Mouse (Mus musculus): Measurements from ENCODE around the gene Slc35b2. TPM values are rescaled to one million over a fixed set of nuclear protein-coding genes. Genes with fewer than 3 reads are reported as not detected.

Gene Slc35b2
- polyA plus RNA-seq, 1 experiment from 2014 or later, result 92.4 TPM

DNA sequence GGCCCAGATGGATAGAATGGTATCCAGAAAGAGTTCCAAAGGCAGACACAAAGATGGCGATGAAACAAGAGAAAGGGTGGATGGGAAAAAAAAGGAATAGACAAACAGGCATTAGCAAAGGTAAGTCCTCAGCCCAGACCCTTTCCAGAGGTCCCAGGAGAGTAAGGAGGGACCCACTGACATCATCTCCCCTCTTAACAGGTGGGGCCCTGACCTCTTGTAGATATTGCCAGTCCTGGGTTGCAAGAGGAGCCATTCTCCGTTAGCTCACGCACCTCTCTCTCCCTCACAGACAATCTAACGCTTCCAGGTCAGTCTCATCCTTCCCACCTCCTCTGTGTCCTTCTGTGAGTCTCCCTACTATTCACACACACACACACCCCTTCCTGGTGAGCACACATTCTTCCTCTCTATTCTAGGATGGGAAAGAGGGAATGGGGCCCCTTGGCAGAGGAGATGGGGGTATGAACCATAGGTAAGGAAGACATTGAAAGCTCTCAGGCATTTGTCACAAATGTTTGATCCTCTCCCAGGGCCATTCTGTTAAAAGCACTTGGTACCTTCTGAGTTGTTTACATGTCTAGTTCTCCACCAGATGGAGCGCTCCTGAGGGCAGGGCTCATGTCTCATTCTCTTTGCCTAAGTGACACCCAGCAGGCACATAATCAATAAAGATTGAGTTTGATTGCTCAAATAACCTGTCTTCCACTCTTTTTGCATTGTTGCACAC lies 16.0 kb upstream of the Slc35b2 start:
- Histone ChIP-seq H3K27ac (no peak overlapping the region), H3K4me1 (peaks cover 62% of the 10 kb centered on the region), H3K4me3 (no peak overlapping the region), H3K9me3 (replicated peaks) (no peaks in the 10 kb centered on the region), H3K27me3 (peaks cover 57% of the 10 kb centered on the region), H3K4me2 (replicated peaks) (peak overlapping the region; percentile 71), H3K36me3 (peaks cover 20% of the 10 kb centered on the region), H3K9ac (no peak overlapping the region)
- WGBS, result 78% methylated on average over 5 of the region's 5 CpGs
- ATAC-seq (ENCODE audit: low FRiP score), result no peak

- peak overlapping the region; percentile 71 for H3K4me2 ChIP-seq (replicated peaks)
- H3K27me3 ChIP-seq, result peaks cover 45% of the 10 kb centered on the region
- H3K9ac ChIP-seq, result peak overlapping the region; percentile 97
- peaks cover 20% of the 10 kb centered on the region for H3K36me3 ChIP-seq
- peaks cover 59% of the 10 kb centered on the region for H3K4me1 ChIP-seq
- 3% methylated on average over 58 of the region's 68 CpGs for WGBS
- H3K27ac ChIP-seq, result peak overlapping the region; percentile 96
- peak overlapping the region; percentile 94 for H3K4me3 ChIP-seq
- no peaks in the 10 kb centered on the region for H3K9me3 ChIP-seq (replicated peaks)
- ATAC-seq (ENCODE audit: low FRiP score), result peak; percentile 66
Observed at GRCm38 (mm10) chr17:45548541-45549512, 14.8 kb upstream of the Slc35b2 start.

- peaks cover 41% of the 10 kb centered on the region for H3K27me3 ChIP-seq
Observed at GRCm38 (mm10) chr17:45549617-45550181, 14.0 kb upstream of the Slc35b2 start, which contains the start of gene Tmem151b. Tmem151b (minus strand) TSS chr17:45549677.

DNA sequence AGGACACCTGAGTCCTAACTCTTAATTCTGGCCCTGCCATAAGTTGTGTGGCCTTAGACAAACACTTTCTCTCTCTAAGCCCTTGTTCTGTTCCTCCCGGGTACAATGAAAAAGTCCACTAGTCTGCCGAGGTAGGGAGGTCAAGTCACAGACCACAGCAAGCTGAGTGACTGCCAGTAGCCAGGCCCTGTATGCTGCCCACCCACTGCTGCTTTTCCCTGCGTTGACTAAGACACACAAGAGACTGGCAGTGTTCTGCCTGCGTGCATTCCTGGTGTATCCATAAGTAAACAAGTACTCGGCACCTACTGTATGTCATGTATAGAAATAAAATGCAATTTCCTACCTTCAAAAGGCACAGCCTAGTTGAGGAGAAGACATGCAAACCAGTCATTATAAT lies 13.4 kb upstream of the Slc35b2 start:
- ATAC-seq (ENCODE audit: low FRiP score), result no peak
- no peak overlapping the region for H3K27ac ChIP-seq

More at GRCm38 (mm10) chr17:45549617-45550181, 14.0 kb upstream of the Slc35b2 start, which contains the start of gene Tmem151b:
- ATAC-seq (ENCODE audit: low FRiP score), result peak; percentile 34
- peak within 1 kb of the TSS; percentile 97 for H3K9ac ChIP-seq
- H3K27ac ChIP-seq, result peak within 1 kb of the TSS; percentile 96
- H3K4me3 ChIP-seq, result peak within 1 kb of the TSS; percentile 94
- peaks cover 16% of the 10 kb centered on the region for H3K36me3 ChIP-seq
- no peaks in the 10 kb centered on the region for H3K9me3 ChIP-seq (replicated peaks)
- H3K4me2 ChIP-seq (replicated peaks), result peak within 1 kb of the TSS; percentile 71
- 0% methylated on average over 12 of the region's 29 CpGs for WGBS
- H3K4me1 ChIP-seq, result peaks cover 50% of the 10 kb centered on the region

GRCm38 (mm10) chr17:45551249-45551796 lies 12.4 kb upstream of the Slc35b2 start:
- H3K4me1 ChIP-seq, result peaks cover 40% of the 10 kb centered on the region
- 39% methylated on average over 7 of the region's 7 CpGs for WGBS
- no peak overlapping the region for H3K4me2 ChIP-seq (replicated peaks)
- no peak overlapping the region for H3K4me3 ChIP-seq
- no peaks in the 10 kb centered on the region for H3K9me3 ChIP-seq (replicated peaks)
- no peak overlapping the region for H3K27ac ChIP-seq
- 0 out of 2 replicates have a peak overlapping the region, but pooled peaks have one; percentile 24 for H3K9ac ChIP-seq
- H3K27me3 ChIP-seq, result peaks cover 27% of the 10 kb centered on the region
- H3K36me3 ChIP-seq, result peaks cover 7% of the 10 kb centered on the region; the same call in 1 of the 2 replicates
- no peak for ATAC-seq (ENCODE audit: low FRiP score)

More for the DNA sequence above, 13.4 kb upstream of the Slc35b2 start:
- Histone ChIP-seq H3K9me3 (replicated peaks) (no peaks in the 10 kb centered on the region), H3K4me1 (peaks cover 45% of the 10 kb centered on the region), H3K36me3 (peaks cover 11% of the 10 kb centered on the region), H3K27me3 (peaks cover 35% of the 10 kb centered on the region), H3K9ac (peak overlapping the region; percentile 97; the same call in 1 of the 2 replicates), H3K4me3 (0 out of 2 replicates have a peak overlapping the region, but pooled peaks have one; percentile 94), H3K4me2 (replicated peaks) (peak overlapping the region; percentile 71)
- 28% methylated on average over 5 of the region's 5 CpGs for WGBS

DNA sequence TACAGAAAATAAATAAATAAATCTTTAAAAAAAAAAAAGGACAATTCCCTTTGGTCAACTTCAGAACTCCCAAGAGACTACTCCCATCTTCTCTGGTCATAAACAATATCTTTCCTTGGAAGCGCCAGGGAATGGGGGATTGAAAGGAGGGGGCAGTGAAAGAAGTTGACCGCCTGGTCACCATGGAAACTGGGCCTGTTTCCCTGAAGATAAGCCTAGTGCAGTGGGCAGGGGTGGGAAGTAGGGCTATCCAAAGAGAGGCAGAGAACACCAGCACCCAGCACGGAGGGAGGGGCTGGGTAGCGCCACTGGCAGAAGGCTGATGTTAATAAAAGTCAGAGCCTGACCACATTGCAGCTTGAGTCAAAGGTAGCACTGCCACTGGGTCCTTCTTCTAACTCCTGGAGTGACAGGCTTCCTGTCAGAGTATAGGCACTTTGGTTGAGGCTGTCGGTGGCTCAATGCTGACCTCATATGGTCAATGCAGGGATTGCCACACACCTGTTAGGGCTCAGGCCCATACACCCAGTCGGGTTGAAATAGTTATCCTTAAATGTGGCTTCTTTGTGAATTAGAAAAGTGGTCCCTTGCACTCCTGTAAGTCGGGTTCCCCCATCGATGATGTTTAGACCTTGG lies 11.7 kb upstream of the Slc35b2 start:
- Histone ChIP-seq H3K4me3 (no peak overlapping the region), H3K27me3 (peaks cover 25% of the 10 kb centered on the region), H3K27ac (no peak overlapping the region), H3K36me3 (0 out of 2 replicates have a peak, but pooled peaks cover 1% of the 10 kb centered on the region), H3K4me2 (replicated peaks) (no peak overlapping the region), H3K9ac (no peak overlapping the region), H3K4me1 (peaks cover 41% of the 10 kb centered on the region), H3K9me3 (replicated peaks) (no peaks in the 10 kb centered on the region)
- ATAC-seq (ENCODE audit: low FRiP score), result no peak
- WGBS, result 4% methylated on average over 8 of the region's 8 CpGs

- no peak overlapping the region for H3K27ac ChIP-seq
- no peak overlapping the region for H3K4me3 ChIP-seq
- H3K9me3 ChIP-seq (replicated peaks), result no peaks in the 10 kb centered on the region
- H3K9ac ChIP-seq, result no peak overlapping the region
- ATAC-seq (ENCODE audit: low FRiP score), result no peak
- H3K27me3 ChIP-seq, result peaks cover 17% of the 10 kb centered on the region
- no peak overlapping the region for H3K4me2 ChIP-seq (replicated peaks)
- H3K36me3 ChIP-seq, result no peaks in the 10 kb centered on the region
- peaks cover 42% of the 10 kb centered on the region for H3K4me1 ChIP-seq
- WGBS, result 91% methylated on average over 3 of the region's 3 CpGs
Observed at GRCm38 (mm10) chr17:45553065-45553464, 10.6 kb upstream of the Slc35b2 start.

GRCm38 (mm10) chr17:45554420-45554819 lies 9.3 kb upstream of the Slc35b2 start:
- Histone ChIP-seq H3K27me3 (peaks cover 14% of the 10 kb centered on the region), H3K4me2 (replicated peaks) (no peak overlapping the region), H3K9me3 (replicated peaks) (no peaks in the 10 kb centered on the region), H3K27ac (no peak overlapping the region), H3K4me1 (peaks cover 36% of the 10 kb centered on the region), H3K4me3 (no peak overlapping the region), H3K9ac (no peak overlapping the region), H3K36me3 (no peaks in the 10 kb centered on the region)
- WGBS, result 57% methylated on average over 1 of the region's 1 CpGs
- no peak for ATAC-seq (ENCODE audit: low FRiP score)

DNA sequence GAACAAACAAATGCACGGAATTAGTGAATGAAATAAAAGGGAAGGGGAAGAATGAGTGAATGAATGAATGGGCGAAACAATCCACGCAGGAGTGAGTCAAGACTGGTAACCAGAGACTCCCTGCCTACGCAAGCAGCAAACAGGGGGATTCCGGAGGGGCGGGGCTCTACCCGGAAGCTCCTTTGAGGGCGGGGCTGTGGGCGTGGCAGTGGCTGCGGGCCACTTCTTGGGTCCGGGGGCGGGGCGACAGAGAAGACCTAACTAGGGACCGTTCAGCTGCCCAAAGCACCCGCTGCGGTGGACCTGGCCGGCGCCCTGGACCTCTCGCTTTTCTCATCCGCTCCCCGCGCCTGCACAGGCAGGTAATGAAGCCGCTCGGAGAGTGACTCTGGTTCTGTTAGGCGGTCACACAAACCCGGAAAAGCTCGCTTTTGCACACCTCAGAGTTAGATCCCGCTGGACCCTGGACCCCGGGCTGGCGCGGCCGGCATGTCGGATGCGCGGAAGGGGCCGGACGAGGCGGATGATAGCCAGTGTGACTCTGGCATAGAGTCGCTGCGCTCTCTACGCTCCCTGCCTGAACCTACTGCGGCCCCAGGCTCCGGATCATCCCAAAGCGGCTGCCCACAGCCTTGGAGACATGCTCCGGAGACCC lies 8.1 kb upstream of the Slc35b2 start, which contains the start of gene Nfkbie:
TSS of gene Nfkbie (plus strand) at position 252 of the 655 bp plus-strand sequence.
- Histone ChIP-seq H3K9ac (peak within 1 kb of the TSS; percentile 78), H3K27me3 (peaks cover 14% of the 10 kb centered on the region), H3K36me3 (no peaks in the 10 kb centered on the region), H3K27ac (0 out of 2 replicates have a peak within 1 kb of the TSS, but pooled peaks have one; percentile 12), H3K4me2 (replicated peaks) (peak within 1 kb of the TSS; percentile 96), H3K4me1 (peaks cover 26% of the 10 kb centered on the region), H3K9me3 (replicated peaks) (no peaks in the 10 kb centered on the region), H3K4me3 (peak within 1 kb of the TSS; percentile 65)
- under 1% methylated on average over 45 of the region's 45 CpGs for WGBS
- peak; percentile 66 for ATAC-seq (ENCODE audit: low FRiP score)

DNA sequence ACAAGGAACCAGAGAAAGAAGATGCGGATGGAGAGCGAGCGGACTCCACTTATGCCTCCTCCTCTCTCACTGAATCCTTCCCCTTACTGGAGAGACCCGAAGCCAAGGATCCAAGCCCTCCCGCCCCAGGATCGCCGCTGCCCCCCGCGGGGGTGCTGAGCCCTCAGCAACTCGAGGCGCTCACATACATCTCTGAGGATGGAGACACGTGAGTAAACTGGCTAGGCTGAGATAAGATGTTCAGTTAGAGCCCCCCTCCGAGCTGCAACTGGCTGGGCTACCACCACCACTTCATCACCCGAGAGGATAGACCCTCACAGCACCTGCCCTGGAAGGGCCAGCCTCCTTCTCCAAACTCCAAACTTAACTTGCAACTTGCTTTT lies 7.6 kb upstream of the Slc35b2 start:
- Histone ChIP-seq H3K4me1 (peaks cover 25% of the 10 kb centered on the region), H3K4me2 (replicated peaks) (peak overlapping the region; percentile 96), H3K9me3 (replicated peaks) (no peaks in the 10 kb centered on the region), H3K4me3 (peak overlapping the region; percentile 65), H3K9ac (peak overlapping the region; percentile 78), H3K27me3 (peaks cover 14% of the 10 kb centered on the region), H3K36me3 (no peaks in the 10 kb centered on the region), H3K27ac (0 out of 2 replicates have a peak overlapping the region, but pooled peaks have one; percentile 12)
- no peak for ATAC-seq (ENCODE audit: low FRiP score)
- 4% methylated on average over 10 of the region's 14 CpGs for WGBS

Measured in hindbrain, embryonic 12.5 days (tissue).